Mouse (Mus musculus) naive thymus-derived CD4-positive, alpha-beta T cell, adult 2 months (primary cell): Measurements from ENCODE around the gene Gpr18.

Experiments used
- DNase-seq: peaks from one replicate; pipeline ENCODE4 v3.0.0-alpha.2; 2011; ENCODE audit warnings: low read depth

The Gpr18 gene

GRCm38 (mm10) chr14:121949436-121949835 lies 33.9 kb upstream of the Gpr18 start:
- DNase-seq: peak; percentile 32

- peak; percentile 59 for DNase-seq
Measured at GRCm38 (mm10) chr14:121947966-121948365, 32.4 kb upstream of the Gpr18 start.

- DNase-seq: peak; percentile 64
Measured at GRCm38 (mm10) chr14:121947201-121947760, 31.7 kb upstream of the Gpr18 start.

- peak; percentile 82 for DNase-seq
Measured at GRCm38 (mm10) chr14:121946728-121947127, 31.1 kb upstream of the Gpr18 start.

GRCm38 (mm10) chr14:121946131-121946530 lies 30.6 kb upstream of the Gpr18 start:
- DNase-seq: peak; percentile 67

- peak; percentile 33 for DNase-seq
Measured at GRCm38 (mm10) chr14:121939582-121939981, 24.0 kb upstream of the Gpr18 start.

- DNase-seq: peak; percentile 89
Measured at GRCm38 (mm10) chr14:121938256-121939191, 22.9 kb upstream of the Gpr18 start.

- peak; percentile 64 for DNase-seq
Measured at GRCm38 (mm10) chr14:121937601-121938255, 22.1 kb upstream of the Gpr18 start.

- DNase-seq: peak; percentile 39
Measured at GRCm38 (mm10) chr14:121936856-121937255, 21.3 kb upstream of the Gpr18 start.

GRCm38 (mm10) chr14:121936356-121936755 lies 20.8 kb upstream of the Gpr18 start:
- peak; percentile 35 for DNase-seq

GRCm38 (mm10) chr14:121934597-121934946 lies 19.0 kb upstream of the Gpr18 start:
- peak; percentile 28 for DNase-seq

GRCm38 (mm10) chr14:121933906-121934596 lies 18.5 kb upstream of the Gpr18 start:
- DNase-seq: no peak

GRCm38 (mm10) chr14:121932180-121932579 lies 16.6 kb upstream of the Gpr18 start:
- DNase-seq: no peak

- DNase-seq: peak; percentile 64
Measured at GRCm38 (mm10) chr14:121931594-121931993, 16.0 kb upstream of the Gpr18 start.

GRCm38 (mm10) chr14:121930731-121931383 lies 15.3 kb upstream of the Gpr18 start:
- DNase-seq: peak; percentile 82

GRCm38 (mm10) chr14:121929243-121929951 lies 13.8 kb upstream of the Gpr18 start:
- peak; percentile 90 for DNase-seq

- peak; percentile 91 for DNase-seq
Measured at GRCm38 (mm10) chr14:121928375-121929137, 13.0 kb upstream of the Gpr18 start.

GRCm38 (mm10) chr14:121927451-121927850 lies 11.9 kb upstream of the Gpr18 start:
- peak; percentile 23 for DNase-seq

GRCm38 (mm10) chr14:121926901-121927300 lies 11.3 kb upstream of the Gpr18 start:
- DNase-seq: no peak

- DNase-seq: no peak
Measured at GRCm38 (mm10) chr14:121924876-121925275, 9.3 kb upstream of the Gpr18 start.
